Mouse (Mus musculus): Measurements from ENCODE around the gene Ptk6. TPM values are rescaled to one million over a fixed set of nuclear protein-coding genes. Genes with fewer than 3 reads are reported as not detected.
A peak's percentile ranks its signal among the peaks of the same experiment; 100 is the strongest.

The Ptk6 gene
- polyA plus RNA-seq, 1 experiment: 0.16 TPM

DNA sequence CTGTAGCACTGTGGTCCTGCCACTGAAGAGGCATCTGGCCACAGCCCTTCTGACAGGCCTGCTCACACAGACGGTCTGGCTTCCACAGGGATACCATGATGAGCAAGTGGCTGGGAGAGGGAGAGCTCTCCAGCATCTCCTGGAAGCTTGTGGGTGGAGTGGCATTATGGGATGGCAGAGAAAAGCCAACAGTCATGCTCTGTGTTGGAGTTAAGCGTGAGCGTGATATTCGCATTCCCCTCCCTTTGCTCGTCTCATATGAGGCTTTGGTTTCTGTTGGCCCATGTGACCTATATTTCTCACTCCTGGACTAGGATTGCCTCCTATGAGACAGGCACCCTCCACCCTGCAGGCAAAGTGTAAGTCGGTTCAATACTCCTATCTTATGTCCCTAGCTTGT lies 52.3 kb downstream of the Ptk6 start:
- Histone ChIP-seq H3K4me3 (ENCODE audit: insufficient read depth, low read depth, low read length) (no peak overlapping the region), H3K27me3 (replicated peaks; ENCODE audit: control insufficient read depth, insufficient read depth, low read length) (no peaks in the 10 kb centered on the region), H3K4me1 (ENCODE audit: control insufficient read depth, insufficient read depth, low read length) (peaks cover 4% of the 10 kb centered on the region; the same call in 1 of the 2 replicates), H3K36me3 (ENCODE audit: control insufficient read depth, insufficient read depth, low read length) (no peaks in the 10 kb centered on the region), H3K27ac (ENCODE audit: insufficient read depth, low read depth, low read length) (no peak overlapping the region)
- no peak for TF ChIP-seq POLR2A (IDR thresholded peaks at IDR 0.05; ENCODE audit: low read depth, low read length)
- TF ChIP-seq CTCF (conservative IDR thresholded peaks at IDR 0.05; ENCODE audit: insufficient read depth, insufficient read length, low read depth, low read length): no peak
- DNase-seq: no peak
- 59% methylated on average over 6 of the region's 6 CpGs for WGBS

GRCm38 (mm10) chr2:181148318-181148955 lies 54.2 kb downstream of the Ptk6 start:
- no peak overlapping the region for H3K27ac ChIP-seq (ENCODE audit: insufficient read depth, low read depth, low read length)
- peak overlapping the region; percentile 50 for H3K4me3 ChIP-seq (ENCODE audit: insufficient read depth, low read depth, low read length)
- H3K27me3 ChIP-seq (replicated peaks; ENCODE audit: control insufficient read depth, insufficient read depth, low read length): no peaks in the 10 kb centered on the region
- DNase-seq: no peak
- peaks cover 4% of the 10 kb centered on the region; the same call in 1 of the 2 replicates for H3K4me1 ChIP-seq (ENCODE audit: control insufficient read depth, insufficient read depth, low read length)
- TF ChIP-seq CTCF (conservative IDR thresholded peaks at IDR 0.05; ENCODE audit: insufficient read depth, insufficient read length, low read depth, low read length): no peak
- TF ChIP-seq POLR2A (IDR thresholded peaks at IDR 0.05; ENCODE audit: low read depth, low read length): no peak
- 25% methylated on average over 22 of the region's 31 CpGs for WGBS
- no peaks in the 10 kb centered on the region for H3K36me3 ChIP-seq (ENCODE audit: control insufficient read depth, insufficient read depth, low read length)

GRCm38 (mm10) chr2:181147546-181148317 lies 54.9 kb downstream of the Ptk6 start:
- TF ChIP-seq POLR2A (IDR thresholded peaks at IDR 0.05; ENCODE audit: low read depth, low read length) (no peak), CTCF (conservative IDR thresholded peaks at IDR 0.05; ENCODE audit: insufficient read depth, insufficient read length, low read depth, low read length) (no peak)
- 2% methylated on average over 54 of the region's 61 CpGs for WGBS
- DNase-seq: peak; percentile 42

GRCm38 (mm10) chr2:181146976-181147545 lies 55.5 kb downstream of the Ptk6 start:
- no peak overlapping the region for H3K27ac ChIP-seq (ENCODE audit: insufficient read depth, low read depth, low read length)
- DNase-seq: no peak
- 61% methylated on average over 4 of the region's 4 CpGs for WGBS
- H3K27me3 ChIP-seq (replicated peaks; ENCODE audit: control insufficient read depth, insufficient read depth, low read length): no peaks in the 10 kb centered on the region
- H3K4me3 ChIP-seq (ENCODE audit: insufficient read depth, low read depth, low read length): no peak overlapping the region
- H3K36me3 ChIP-seq (ENCODE audit: control insufficient read depth, insufficient read depth, low read length): no peaks in the 10 kb centered on the region
- TF ChIP-seq CTCF (conservative IDR thresholded peaks at IDR 0.05; ENCODE audit: insufficient read depth, insufficient read length, low read depth, low read length) (no peak), POLR2A (IDR thresholded peaks at IDR 0.05; ENCODE audit: low read depth, low read length) (no peak)
- peaks cover 4% of the 10 kb centered on the region; the same call in 1 of the 2 replicates for H3K4me1 ChIP-seq (ENCODE audit: control insufficient read depth, insufficient read depth, low read length)

More at GRCm38 (mm10) chr2:181147546-181148317, 54.9 kb downstream of the Ptk6 start:
- H3K4me1 ChIP-seq (ENCODE audit: control insufficient read depth, insufficient read depth, low read length): peaks cover 4% of the 10 kb centered on the region; the same call in 1 of the 2 replicates
- H3K4me3 ChIP-seq (ENCODE audit: insufficient read depth, low read depth, low read length): peak overlapping the region; percentile 50
- no peaks in the 10 kb centered on the region for H3K36me3 ChIP-seq (ENCODE audit: control insufficient read depth, insufficient read depth, low read length)
- H3K27ac ChIP-seq (ENCODE audit: insufficient read depth, low read depth, low read length): no peak overlapping the region
- no peaks in the 10 kb centered on the region for H3K27me3 ChIP-seq (replicated peaks; ENCODE audit: control insufficient read depth, insufficient read depth, low read length)

- DNase-seq: no peak
- H3K4me3 ChIP-seq (ENCODE audit: insufficient read depth, low read depth, low read length): no peak overlapping the region
- H3K27ac ChIP-seq (ENCODE audit: insufficient read depth, low read depth, low read length): no peak overlapping the region
- TF ChIP-seq CTCF (conservative IDR thresholded peaks at IDR 0.05; ENCODE audit: insufficient read depth, insufficient read length, low read depth, low read length) (no peak), POLR2A (IDR thresholded peaks at IDR 0.05; ENCODE audit: low read depth, low read length) (no peak)
- no peaks in the 10 kb centered on the region for H3K27me3 ChIP-seq (replicated peaks; ENCODE audit: control insufficient read depth, insufficient read depth, low read length)
- no peaks in the 10 kb centered on the region for H3K36me3 ChIP-seq (ENCODE audit: control insufficient read depth, insufficient read depth, low read length)
- WGBS: 41% methylated on average over 2 of the region's 2 CpGs
- peaks cover 4% of the 10 kb centered on the region; the same call in 1 of the 2 replicates for H3K4me1 ChIP-seq (ENCODE audit: control insufficient read depth, insufficient read depth, low read length)
Measured at GRCm38 (mm10) chr2:181144675-181145074, 57.9 kb downstream of the Ptk6 start.

Other genes starting within 250 kb of the Ptk6 start
- 2.0 and 3.7 TPM in 2 replicates for gene Nkain4, start 248.1 kb downstream of the Ptk6 start, polyA plus RNA-seq (2012; rRNA removed)
- gene Arfgap1, start 235.6 kb downstream of the Ptk6 start, polyA plus RNA-seq (2012; rRNA removed): 35.6 and 38.9 TPM in 2 replicates
- 1.2 and 1.3 TPM in 2 replicates for gene Col20a1, start 216.3 kb downstream of the Ptk6 start, polyA plus RNA-seq (2012; rRNA removed)
- gene Chrna4, start 159.2 kb downstream of the Ptk6 start, polyA plus RNA-seq (2012; rRNA removed): 37.8 and 42.6 TPM in 2 replicates
- 0.05 and 0.31 TPM in 2 replicates for gene Kcnq2, start 67.5 kb downstream of the Ptk6 start, polyA plus RNA-seq (2012; rRNA removed)
- 0.92 and 18.7 TPM in 2 replicates for gene Eef1a2, start 45.8 kb downstream of the Ptk6 start, polyA plus RNA-seq (2012; rRNA removed)
- 162 and 168 TPM in 2 replicates for gene Ppdpf, start 15.5 kb downstream of the Ptk6 start, polyA plus RNA-seq (2012; rRNA removed)
- gene Srms, start 10.4 kb upstream of the Ptk6 start, polyA plus RNA-seq (2012; rRNA removed): 0.87 and 0.91 TPM in 2 replicates
- 0.72 and 0.77 TPM in 2 replicates for gene Fndc11, start 17.2 kb upstream of the Ptk6 start, polyA plus RNA-seq (2012; rRNA removed)
- 15.4 and 17.5 TPM in 2 replicates for gene Helz2, start 39.2 kb upstream of the Ptk6 start, polyA plus RNA-seq (2012; rRNA removed)
- gene Gmeb2, start 85.2 kb upstream of the Ptk6 start, polyA plus RNA-seq (2012; rRNA removed): 12.8 and 14.5 TPM in 2 replicates
- gene Stmn3, start 111.7 kb upstream of the Ptk6 start, polyA plus RNA-seq (2012; rRNA removed): 0.46 and 2.4 TPM in 2 replicates
- 30.2 and 30.9 TPM in 2 replicates for gene Rtel1, start 117.0 kb upstream of the Ptk6 start, polyA plus RNA-seq (2012; rRNA removed)
- 29.6 and 35.2 TPM in 2 replicates for gene Zgpat, start 162.1 kb upstream of the Ptk6 start, polyA plus RNA-seq (2012; rRNA removed)
- 32.0 and 36.0 TPM in 2 replicates for gene Arfrp1, start 162.6 kb upstream of the Ptk6 start, polyA plus RNA-seq (2012; rRNA removed)
- gene Lime1, start 177.3 kb upstream of the Ptk6 start, polyA plus RNA-seq (2012; rRNA removed): 35.1 and 53.7 TPM in 2 replicates